Mouse (Mus musculus): ENCODE data around the gene Gstp3.

GRCm38 (mm10) chr19:4071406-4071805, 12.0 kb upstream of the Gstp3 start:
- TF ChIP-seq CTCF (IDR thresholded peaks at IDR 0.05; ENCODE audit: control insufficient read depth, insufficient read depth, low read length) (no peak), POLR2A (IDR thresholded peaks at IDR 0.05; ENCODE audit: borderline replicate concordance, control insufficient read depth, low read depth, low read length) (no peak)
